Mouse (Mus musculus): ENCODE results near the gene Slc52a3.

The Slc52a3 gene

GRCm38 (mm10) chr2:151999669-152000290 is 3.5 kb downstream of the Slc52a3 start:
- DNase-seq, result peak; percentile 93

- peak; percentile 86 for DNase-seq
Measured at GRCm38 (mm10) chr2:152000291-152000679, 4.0 kb downstream of the Slc52a3 start.

- DNase-seq, result peak; percentile 87
Measured at GRCm38 (mm10) chr2:152000735-152001134, 4.4 kb downstream of the Slc52a3 start.

- no peak for DNase-seq
Measured at GRCm38 (mm10) chr2:152002529-152002928, 6.2 kb downstream of the Slc52a3 start.

- DNase-seq, result no peak
Measured at GRCm38 (mm10) chr2:152007783-152008182, 11.5 kb downstream of the Slc52a3 start.

- DNase-seq, result no peak
Measured at GRCm38 (mm10) chr2:152009061-152009779, 12.9 kb downstream of the Slc52a3 start.

- no peak for DNase-seq
Measured at GRCm38 (mm10) chr2:152010251-152010650, 13.9 kb downstream of the Slc52a3 start.

- DNase-seq, result no peak
Measured at GRCm38 (mm10) chr2:152010661-152011060, 14.3 kb downstream of the Slc52a3 start.

GRCm38 (mm10) chr2:152011724-152012123 is 15.4 kb downstream of the Slc52a3 start:
- DNase-seq, result no peak

- peak; percentile 98 for DNase-seq
Measured at GRCm38 (mm10) chr2:152012222-152012621, 15.9 kb downstream of the Slc52a3 start.

GRCm38 (mm10) chr2:152012701-152013100 is 16.4 kb downstream of the Slc52a3 start:
- no peak for DNase-seq

GRCm38 (mm10) chr2:152015997-152016396 is 19.7 kb downstream of the Slc52a3 start:
- no peak for DNase-seq

- DNase-seq, result no peak
Measured at GRCm38 (mm10) chr2:152016666-152017065, 20.4 kb downstream of the Slc52a3 start.

GRCm38 (mm10) chr2:152020255-152020654 is 23.9 kb downstream of the Slc52a3 start:
- DNase-seq, result no peak

GRCm38 (mm10) chr2:152022022-152022421 is 25.7 kb downstream of the Slc52a3 start:
- no peak for DNase-seq

- DNase-seq, result no peak
Measured at GRCm38 (mm10) chr2:152024883-152025422, 28.6 kb downstream of the Slc52a3 start.

GRCm38 (mm10) chr2:152029252-152030082 is 33.2 kb downstream of the Slc52a3 start:
- DNase-seq, result peak; percentile 98

GRCm38 (mm10) chr2:152030986-152031385 is 34.7 kb downstream of the Slc52a3 start:
- no peak for DNase-seq

GRCm38 (mm10) chr2:152040101-152040500 is 43.8 kb downstream of the Slc52a3 start:
- no peak for DNase-seq

- DNase-seq, result no peak
Measured at GRCm38 (mm10) chr2:152047116-152048002, 51.0 kb downstream of the Slc52a3 start.

- no peak for DNase-seq
Measured at GRCm38 (mm10) chr2:152048003-152048980, 52.0 kb downstream of the Slc52a3 start.
